Mouse (Mus musculus) kidney, postnatal 25 days (tissue): Measurements from ENCODE around the gene Stk39.

ENCODE experiments used
- DNase-seq, 2 experiments: peaks; one replicate each; pipeline ENCODE4 v3.0.0; 2021; ENCODE audit warnings: mixed read lengths in 2 of 2

Stk39 gene

DNA sequence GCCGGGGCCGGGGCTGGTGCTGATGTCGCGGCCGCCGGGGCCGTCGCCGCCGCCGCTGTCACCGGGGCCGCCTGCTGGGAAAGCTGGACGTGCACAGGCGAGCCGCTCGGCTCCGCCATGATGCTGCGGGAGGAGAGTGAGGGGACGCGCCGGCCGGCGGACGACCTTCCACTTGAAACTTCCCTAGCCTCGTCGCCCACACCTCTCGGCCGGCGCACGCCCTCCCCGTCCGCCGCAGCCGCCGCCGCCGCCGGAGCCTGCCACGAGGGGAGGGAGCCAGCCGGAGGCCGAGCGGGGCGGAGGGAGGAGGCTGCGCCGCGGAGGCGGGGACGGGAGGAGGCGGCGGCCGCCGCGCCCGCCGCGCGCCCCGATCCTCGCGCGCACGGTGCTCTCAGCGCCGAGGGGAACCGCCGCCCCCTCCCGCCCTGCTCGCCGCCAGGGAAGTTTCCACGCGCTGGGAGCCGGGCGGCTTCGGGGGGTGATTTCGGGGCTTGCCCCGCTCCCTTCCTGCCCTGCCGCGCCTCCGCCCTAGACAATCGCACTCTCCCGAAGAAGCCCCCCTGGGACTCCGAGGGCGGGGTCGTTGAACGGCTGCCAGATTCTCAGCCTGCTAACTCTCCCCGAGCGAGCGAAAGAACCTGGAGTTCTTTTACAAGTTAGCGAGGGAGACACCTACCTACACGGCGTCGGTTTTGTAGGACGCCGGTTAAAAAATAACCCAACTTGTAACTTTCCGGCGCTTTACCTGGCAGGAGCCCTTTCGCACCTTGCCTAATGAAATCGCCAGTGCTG is at the start of gene Stk39:
Gene Stk39 (minus strand): TSS at position 510 of the 792 bp plus-strand sequence.
- peak; percentile 87 to 91 for DNase-seq

DNA sequence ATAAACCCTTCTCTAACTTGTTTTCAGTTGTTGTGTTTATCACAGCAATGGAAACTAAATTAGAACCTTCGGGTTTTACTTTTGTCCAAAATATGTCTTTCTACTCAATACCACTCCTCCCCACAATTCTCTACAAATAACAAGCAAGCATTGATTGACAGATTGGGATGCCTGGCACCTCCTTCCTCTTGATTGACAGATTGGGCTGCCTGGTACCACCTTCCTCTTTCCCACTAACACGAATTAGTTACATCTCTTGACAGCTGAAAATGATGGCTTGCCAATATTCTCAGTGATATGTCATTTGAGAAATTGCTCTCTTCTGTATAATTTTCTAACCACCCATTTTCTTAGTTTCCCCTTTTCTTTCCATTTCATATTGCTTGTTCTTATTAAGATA is 43.3 kb upstream of the Stk39 start:
- DNase-seq, result no peak

DNA sequence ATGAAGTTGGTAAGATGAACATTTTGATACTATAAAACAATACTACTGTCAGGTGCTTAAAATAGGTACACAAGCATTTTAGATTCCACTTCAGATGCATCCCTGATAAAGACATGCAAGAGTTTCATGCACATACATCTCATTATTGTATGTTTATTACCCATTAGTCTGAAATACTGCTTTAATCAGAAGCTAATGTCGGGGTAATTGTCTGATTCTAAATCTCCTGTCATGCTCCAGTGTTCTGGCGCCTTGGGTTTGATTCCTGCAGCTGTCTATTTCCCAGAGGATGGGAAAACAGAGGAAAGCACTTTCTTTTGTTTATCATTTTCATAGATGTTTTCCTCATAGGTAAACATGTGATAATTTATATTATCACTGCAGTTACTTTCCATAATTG is 31.1 kb upstream of the Stk39 start:
- DNase-seq, result no peak

DNA sequence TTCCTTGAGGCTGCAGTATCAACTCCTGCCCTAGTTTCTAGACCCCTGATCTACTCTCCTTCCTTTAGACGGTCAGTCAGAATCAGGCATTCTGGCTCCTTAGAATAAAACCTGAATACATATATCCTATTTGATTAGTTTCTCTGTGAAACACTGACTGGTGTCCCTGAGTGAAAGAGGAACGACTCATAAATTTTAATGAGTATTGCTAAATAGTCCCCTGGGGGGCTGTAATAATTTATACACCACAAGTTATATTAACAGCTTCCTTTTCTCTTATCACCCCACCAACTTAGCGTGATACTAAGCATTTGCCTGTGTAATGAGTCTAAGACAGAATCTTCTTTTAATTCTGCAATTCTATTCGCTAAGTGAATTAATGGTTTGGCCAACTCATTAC is 30.7 kb upstream of the Stk39 start:
- no peak for DNase-seq

DNA sequence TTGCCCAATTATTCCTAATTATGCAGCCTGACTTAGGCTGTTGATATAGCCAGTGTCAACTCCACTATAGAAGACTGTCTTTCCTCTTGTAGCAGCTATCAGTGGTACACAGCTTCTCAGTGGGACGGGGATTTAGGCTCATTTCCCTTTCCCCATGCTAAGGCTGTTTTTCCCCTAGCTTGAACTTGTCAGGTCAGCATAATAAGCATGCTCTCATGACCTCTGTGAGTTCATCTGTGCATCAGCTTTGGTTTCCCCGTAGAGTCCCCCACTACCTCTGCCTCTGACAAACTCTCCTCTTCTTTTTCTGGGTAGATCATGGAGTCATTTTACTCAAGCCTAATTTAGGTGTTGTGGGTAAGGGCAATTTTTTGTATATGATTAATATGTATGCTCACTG is 30.2 kb upstream of the Stk39 start:
- DNase-seq, result no peak

DNA sequence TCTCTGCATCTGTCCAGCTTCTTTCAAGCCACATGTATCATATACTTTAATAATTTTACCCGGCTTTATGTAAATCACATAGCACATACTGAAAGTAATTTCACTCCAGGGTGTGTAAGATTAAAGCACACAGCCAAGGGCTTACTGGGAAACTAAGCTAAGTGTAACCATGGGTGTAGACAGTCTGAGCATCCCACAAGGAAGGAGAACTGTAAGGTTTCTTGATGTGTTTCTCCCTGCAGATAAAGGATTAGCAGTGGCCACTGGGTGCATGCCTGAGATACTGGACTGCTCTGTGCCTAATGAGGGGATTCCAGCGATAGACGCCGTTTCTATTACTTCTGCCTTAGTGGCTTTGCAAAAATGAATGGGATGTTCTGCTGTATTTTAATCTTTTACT is 14.2 kb upstream of the Stk39 start:
- DNase-seq, result no peak

DNA sequence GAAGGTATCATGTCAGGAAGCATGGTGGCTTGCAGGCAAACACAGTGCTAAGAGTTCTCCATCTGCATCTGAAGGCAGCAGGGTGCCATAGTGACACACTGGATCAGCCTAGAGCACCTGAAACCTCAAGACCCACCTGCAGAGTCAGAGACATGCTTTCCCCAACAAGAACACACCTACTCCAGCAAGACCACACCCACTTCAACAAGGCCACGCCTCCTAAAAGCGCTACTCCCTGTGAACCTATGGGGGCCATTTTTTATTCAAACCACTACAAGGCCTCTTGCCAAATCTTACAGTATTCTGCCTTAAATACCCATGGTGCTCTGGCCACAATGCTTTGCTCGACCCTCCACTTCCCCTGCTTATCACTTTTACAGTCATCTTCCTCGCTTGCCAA is 13.1 kb upstream of the Stk39 start:
- no peak for DNase-seq

DNA sequence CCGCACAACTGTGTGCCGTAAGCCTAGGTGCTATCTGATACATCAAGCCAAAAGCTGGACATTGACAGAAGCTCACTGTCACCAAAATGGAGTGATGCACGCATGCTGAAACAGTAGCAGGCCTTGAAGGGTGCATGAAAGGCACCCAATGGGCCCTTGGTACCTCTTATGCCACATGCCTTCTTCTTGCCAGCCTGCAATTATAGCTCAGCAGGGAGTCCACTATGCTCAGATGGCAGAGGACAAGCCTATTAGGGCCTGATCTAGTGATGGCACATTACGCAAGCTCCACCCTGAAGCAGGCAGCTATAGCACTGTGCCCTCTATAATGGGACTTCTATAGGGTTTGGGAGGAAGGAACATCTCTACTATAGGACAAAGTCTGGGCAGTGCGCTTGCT is 10.8 kb upstream of the Stk39 start:
- no peak for DNase-seq

DNA sequence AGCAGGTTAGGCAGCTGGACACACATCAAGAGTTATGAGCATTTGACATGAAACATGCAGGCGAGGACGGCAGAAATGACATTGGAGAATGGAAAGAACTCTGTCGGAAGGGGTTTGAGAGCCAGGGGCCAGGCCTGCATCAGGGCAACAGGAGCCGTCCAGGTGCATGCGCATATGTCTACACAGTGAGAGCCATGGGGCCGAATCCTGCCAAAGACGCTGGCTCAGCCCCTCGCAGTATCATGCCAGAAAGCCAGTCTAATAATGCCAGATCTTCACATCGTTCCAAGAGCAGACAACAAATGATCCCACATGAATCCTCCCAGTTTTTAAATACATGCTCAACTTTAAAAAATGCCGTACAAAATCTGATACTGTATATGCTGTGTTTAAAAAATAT is 7.8 kb upstream of the Stk39 start:
- no peak for DNase-seq

DNA sequence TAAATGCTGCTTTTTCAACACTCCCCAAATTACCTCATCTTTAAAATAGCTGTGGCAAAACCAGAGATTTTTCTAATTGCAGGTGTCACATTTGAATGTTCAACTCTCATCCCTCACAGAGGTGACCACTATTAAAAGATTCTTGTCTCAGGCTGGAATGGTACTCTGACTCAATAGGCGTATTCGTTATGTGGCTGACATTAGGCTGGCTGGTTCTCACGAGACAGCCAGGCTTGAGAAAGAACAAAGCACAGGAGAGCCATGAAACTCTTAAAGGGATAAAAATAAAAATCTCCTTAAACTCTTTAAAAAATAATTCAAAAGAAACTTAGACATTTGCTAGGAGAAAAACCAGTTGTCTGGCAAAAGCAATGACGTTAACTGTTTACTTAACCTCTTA is 853 bp upstream of the Stk39 start:
- DNase-seq, result no peak

DNA sequence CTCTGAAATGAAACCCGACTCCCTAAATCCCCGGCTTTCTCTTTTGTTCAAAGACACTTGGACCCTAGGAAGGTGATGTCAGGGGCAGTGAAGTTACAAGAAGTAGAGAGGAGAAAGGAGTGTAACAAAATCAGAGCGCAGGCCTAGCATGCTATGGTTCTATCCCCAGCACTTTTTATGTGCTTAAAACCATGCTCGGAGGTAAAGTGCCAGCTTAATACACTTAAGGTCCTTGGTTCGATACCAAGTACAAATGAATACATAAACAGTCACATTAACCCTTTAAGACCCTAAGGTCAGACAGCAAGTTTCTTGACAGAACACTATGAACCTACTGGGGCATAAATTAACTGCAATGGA is 463 bp upstream of the Stk39 start:
- DNase-seq, result no peak

DNA sequence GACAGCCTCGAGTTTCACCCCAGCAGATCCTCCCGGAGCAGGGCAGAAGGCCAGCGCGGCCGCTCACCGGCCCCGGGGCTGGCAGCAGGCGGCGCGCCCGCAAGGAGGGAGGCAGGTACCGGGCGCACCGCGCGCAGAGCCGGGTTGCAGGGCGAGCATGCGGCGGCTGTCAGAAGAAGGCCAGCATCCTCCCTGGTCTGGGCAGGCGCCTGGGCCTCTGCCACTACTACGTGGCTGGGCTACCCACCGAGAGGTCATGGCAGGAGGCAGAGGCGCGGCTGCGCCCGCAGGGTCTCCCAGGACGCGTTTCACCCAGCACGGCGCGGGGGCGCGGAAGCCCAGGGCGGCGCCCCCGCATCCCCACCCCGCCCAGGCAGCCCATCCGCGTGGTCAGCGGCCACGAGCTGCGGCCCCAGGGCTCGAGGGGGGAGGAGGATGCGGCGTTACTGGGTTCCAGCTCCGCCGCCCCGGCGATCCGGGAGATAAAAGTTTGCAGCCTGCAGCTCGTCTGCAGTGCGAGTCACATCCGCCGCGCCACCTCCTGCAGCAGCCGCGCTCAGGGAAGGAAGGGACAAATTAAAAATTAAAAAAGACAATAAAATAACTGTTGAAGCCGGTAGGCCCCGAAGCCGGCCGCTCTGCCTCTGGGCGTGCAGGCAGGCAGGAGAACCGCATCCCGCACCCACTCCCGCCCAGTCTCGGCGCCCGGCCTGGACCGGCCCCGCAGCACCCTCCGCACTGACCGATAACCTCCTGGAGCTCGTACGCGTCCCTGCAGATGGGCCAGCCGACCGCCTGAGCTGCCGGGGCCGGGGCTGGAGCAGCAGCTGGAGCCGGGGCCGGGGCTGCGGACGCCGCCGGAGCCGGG is 943 bp downstream of the Stk39 start:
- DNase-seq, result peak; percentile 59 to 76

DNA sequence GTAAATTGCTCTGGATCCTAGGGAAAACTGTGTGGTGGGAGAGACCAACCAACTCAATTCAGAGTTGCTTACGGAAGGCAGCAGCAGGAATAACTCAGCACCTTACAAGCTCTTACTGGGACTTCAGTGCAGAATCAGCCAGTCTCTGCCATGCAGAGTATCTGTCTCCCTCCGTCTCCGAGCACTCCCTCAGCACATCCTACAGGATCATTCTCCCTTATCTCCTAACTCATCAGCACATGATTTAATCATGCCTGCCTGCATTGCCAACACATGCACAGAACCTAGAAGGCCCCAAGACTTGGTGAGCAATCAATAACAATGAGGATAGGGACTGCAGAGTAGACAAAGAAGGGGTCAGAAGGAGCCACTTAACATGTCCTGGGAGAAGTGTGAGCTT is 2.6 kb downstream of the Stk39 start:
- DNase-seq, result no peak

DNA sequence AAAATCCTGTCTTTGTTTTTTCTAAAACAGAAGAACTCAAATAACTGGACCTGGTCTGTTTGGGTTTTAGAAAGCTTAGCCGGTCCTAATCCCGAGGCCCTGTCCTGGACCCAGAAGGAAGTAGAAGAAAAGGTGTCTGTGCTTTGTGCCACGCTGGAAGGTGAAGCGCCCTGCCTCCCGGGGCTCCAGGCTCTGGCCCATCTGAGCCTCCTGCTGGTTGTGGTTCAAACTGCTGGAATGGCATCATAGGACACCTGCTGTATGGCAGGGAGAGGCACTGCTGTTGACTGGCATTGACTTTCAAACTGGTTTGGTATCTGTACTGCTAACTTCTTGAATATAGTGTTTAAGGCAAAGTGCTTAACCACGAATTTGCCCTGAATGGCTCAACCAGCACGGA is 3.4 kb downstream of the Stk39 start:
- DNase-seq, result peak; percentile 59 to 74

DNA sequence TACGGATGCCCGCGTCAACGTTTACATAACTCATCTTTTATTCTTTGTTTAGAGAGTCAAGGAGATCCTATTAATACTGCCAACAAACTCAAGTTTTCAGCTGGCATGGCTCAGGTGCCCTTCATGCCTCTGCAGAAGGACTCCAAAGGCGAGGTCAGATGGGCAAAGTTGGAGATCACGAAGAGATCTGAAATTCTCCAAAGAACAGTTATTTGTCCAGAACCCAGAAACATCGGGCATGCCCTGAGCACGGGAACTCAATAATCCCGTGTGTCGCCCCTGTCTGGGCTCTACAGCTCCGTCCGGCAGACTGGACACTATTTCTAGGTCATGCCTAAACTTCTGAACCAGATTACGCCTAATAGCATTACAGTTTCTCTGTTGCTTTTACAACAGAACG is 3.8 kb downstream of the Stk39 start:
- DNase-seq, result no peak

DNA sequence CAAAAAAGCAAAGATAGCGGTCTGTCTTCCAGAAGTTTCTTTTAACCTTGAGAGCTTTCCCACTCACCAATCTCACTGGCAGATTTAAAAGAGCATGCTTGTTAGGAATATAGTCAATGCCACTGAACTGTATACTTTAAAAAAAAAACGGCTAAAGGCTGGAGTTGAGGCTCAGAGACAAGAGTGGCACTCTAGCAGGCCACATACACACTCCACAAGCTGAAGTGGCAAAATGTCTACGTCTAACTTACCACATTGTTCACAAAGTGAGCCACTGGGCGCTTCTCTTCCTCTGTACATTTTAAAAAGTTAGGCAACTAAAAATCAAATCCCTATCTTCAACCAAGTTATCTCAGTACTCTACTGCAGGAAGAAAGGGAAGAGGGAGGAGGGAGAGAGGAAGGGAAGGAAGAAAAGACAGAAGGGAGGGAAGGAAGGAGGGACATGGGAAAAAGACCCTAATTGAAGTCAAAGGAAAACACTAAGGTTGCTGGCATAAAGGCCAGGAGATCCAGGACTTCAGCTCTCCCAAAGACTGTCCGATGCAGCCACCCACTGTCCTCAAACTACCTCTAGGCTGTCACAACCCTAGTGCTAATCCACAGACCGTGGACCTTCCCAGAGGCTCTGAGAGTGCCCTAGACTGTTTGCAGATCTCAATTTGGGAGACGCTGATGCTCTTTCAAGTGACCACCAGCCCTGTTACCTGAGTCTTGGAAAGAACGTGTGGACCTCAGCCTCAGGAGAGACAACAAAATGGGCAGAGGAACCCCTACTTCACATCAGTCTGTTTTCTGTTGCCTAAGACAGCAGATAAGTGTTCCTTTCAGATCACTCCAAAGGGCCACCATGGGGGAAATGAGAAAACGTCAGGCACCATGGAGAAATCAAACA is 4.7 kb downstream of the Stk39 start:
- no peak for DNase-seq

DNA sequence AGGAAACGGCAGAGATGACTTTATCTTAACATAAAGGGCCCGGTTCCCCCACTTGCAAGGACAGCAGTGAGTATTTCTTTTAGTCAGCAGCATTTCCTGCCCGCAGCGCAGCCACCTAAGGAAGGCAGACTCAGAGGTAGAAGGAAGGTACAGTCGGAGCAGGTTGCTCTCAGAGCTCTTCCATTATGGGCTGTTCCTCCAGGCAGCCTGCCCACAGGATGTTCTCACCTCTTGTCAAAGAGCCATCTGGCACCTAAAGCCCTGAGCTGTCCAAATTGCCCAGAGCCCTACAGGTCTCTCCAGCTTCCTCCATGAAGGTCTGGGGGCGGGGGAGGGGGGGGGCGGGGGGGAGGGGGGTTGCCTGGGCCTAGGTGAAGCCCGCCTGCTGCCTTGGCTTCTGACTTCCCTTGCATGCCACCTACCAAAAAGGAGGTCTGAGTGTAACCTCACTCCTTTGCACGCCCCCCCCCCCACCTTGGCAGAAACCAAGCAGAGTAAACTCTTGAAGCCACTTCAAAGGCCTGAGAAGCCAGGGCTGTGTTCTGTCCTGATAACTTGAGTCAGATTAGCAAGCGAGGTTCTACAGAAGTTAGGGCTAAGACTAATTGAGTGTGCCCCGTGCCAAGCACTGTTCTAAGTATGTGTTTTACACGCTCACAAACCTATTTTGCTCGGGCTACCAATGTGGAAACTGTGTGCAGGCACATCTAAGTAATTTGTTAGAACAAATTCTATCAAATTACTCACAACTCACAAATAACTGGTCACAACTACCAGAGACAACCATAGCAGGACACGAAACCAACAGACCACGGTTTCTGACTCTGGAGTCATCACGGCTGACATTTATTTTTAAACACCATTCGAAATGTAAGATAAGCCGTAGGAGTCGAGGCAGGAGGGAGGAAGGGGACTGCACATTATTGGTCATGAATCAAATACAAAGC is 5.7 kb downstream of the Stk39 start:
- DNase-seq, result peak; percentile 25 to 47

DNA sequence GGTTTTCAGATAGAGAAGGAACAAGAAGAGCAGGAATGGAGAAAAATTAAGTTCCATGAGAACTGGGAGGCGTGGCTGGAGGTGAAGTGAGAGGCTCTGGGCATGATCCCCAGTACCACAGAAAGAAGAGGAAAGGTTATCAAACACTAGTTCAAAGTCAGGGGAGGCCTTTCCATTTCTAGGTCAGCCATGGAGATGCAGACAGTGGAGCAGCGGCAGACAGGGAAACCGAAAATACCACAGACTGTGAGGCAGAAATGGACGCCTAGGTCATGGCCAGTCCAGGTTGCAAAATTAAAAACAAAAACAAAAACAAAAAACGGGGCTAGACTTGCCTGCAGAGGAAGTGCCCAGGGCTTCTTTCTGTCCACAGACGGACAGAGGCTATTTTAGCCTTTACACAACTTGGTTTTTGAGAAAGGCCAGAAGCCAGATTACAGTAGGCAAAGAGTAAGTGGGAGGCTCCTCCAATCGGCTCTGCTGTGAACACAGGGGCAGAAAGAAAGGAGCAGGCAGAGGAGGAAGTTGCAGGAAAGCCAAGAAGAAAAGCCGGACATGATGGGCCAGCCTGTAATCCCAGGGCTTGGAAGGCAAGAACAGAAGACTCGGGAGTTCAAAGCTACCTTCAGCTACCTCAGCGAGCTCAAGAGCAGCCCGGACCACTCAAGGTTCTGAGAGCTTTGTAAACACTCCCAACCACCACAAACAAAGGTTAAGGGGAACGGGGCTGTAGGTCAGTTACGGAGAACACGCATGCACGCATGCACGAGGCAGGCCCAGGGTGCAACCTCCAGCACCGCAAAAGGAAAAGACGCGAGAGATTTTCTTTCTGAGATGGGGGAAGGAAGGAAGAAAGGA is 6.6 kb downstream of the Stk39 start:
- no peak for DNase-seq

DNA sequence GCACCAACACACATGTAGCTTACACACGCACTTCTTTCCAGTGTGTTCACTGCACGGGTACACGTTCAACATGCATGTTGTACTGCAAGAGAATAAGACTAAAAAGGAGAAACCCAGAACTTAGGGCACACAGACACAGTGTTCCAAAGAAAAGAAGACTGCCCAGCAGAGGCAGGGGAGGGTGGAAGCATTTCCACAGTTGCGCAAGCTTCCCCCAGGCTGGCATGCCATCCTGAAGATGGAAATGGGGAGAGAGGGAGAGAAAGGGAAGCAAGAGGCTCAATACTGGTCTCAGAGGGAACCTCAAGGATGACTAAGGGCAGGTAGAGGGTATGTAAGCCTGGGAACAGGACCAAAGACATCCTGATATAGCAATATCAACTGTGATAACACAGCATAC is 7.6 kb downstream of the Stk39 start:
- no peak for DNase-seq

DNA sequence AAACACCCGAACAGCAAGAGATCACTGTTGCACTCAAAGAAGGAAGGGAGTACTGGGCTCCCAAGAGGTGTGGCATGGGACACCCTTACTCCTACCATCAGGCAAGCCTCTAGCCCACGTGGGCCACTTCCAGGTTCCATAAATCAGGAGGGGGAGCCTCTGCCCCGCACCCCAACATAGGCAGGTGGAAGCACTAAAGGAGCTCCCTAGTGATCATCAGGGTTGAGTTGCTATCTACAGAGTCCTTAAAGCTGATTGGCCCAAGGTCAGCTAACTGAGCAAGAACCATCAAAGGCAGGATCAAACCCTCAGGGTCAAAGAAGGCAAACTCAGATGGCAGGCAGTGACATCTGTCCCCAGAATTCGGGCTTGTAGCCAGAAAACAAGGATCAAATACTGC is 8.3 kb downstream of the Stk39 start:
- DNase-seq, result no peak

DNA sequence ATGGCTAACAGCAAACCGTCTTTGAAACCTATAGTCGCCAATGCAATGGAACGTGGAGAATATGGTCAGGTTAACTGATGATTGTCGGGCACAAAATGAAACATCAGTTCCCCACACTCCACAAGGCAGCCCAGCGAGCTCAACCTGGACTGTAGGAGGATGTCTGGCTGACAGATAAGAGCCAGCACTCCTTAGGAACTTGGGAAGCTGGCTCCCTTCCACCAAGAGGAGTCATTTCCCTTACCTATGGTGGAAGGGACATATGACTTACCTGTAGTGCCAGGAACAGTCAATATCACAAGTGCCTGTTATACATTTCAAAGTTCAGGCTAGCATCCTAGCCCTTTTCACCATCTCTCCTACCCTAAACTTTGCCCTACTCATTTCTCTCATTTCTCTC is 14.0 kb downstream of the Stk39 start:
- no peak for DNase-seq
